Mouse (Mus musculus) limb, embryonic 11.5 days (tissue): Measurements from ENCODE around the gene Tab2. TPM values are rescaled to one million over a fixed set of nuclear protein-coding genes. Genes with fewer than 3 reads are reported as not detected.

Source experiments
- ATAC-seq: fragments of 200-750 bp; cut with Nextera tagmentation; 2 replicates; pipeline ENCODE4 v1.8.0; 2017; ENCODE audit warnings: low read depth; ENCODE audit not compliant: insufficient number of reproducible peaks, low FRiP score, low TSS enrichment
- DNase-seq: peaks from one replicate; pipeline ENCODE4 v3.0.0-alpha.2; 2015; ENCODE audit warnings: low spot score
- H3K27ac ChIP-seq: fragments of 300-500 bp; sonication (generic); replicated peaks from 2 replicates; pipeline ENCODE4 v1.5.1; 2014; ENCODE audit warnings: low read depth, mild to moderate bottlenecking, low read length
- H3K27me3 ChIP-seq: fragments of 300-500 bp; sonication (generic); 2 replicates; pipeline ENCODE4 v1.6.1; 2014; ENCODE audit warnings: mild to moderate bottlenecking, low read length, mixed read lengths; ENCODE audit not compliant: control insufficient read depth, insufficient read depth
- H3K36me3 ChIP-seq: fragments of 300-500 bp; sonication (generic); 2 replicates; pipeline ENCODE4 v1.6.1; 2014; ENCODE audit warnings: mild to moderate bottlenecking, low read length, moderate library complexity, mixed read lengths; ENCODE audit not compliant: control insufficient read depth, insufficient read depth
- H3K4me1 ChIP-seq: fragments of 300-500 bp; sonication (generic); 2 replicates; pipeline ENCODE4 v1.6.1; 2014; ENCODE audit warnings: low read length, mixed read lengths; ENCODE audit not compliant: control insufficient read depth, insufficient read depth
- H3K4me2 ChIP-seq: fragments of 300-500 bp; sonication (generic); 2 replicates; pipeline ENCODE4 v1.6.1; 2014; ENCODE audit warnings: low read depth, mild to moderate bottlenecking, moderate library complexity; ENCODE audit not compliant: severe bottlenecking
- H3K4me3 ChIP-seq: fragments of 300-500 bp; sonication (generic); 2 replicates; pipeline ENCODE4 v1.5.1; 2014; ENCODE audit warnings: low read depth, low read length
- H3K9ac ChIP-seq: fragments of 300-500 bp; sonication (generic); 2 replicates; pipeline ENCODE4 v1.6.1; 2014; ENCODE audit warnings: mild to moderate bottlenecking, low read length
- H3K9me3 ChIP-seq: fragments of 300-500 bp; sonication (generic); 2 replicates; pipeline ENCODE4 v1.6.1; 2016; ENCODE audit warnings: low read length; ENCODE audit not compliant: control insufficient read depth
- WGBS: fragments of 180-500 bp; shearing (Covaris S2); extraction: QIAGEN DNeasy Blood & Tissue Kit; methylation state at CpG from one replicate; pipeline ENCODE4 v1.1.7; 2014; 5-methylcytosine and 5-hydroxymethylcytosine counted together
- polyA plus RNA-seq: library from polyadenylated mRNA; unstranded; fragments of >200 nt; fragmentation: Nextera tagmentation; extraction: Ambion mirVana; gene quantifications from 2 replicates; pipeline ENCODE4 v1.2.1, GENCODE M21; 2014

The Tab2 gene
- polyA plus RNA-seq, 1 experiment from 2014 or later = 30.3 TPM

DNA sequence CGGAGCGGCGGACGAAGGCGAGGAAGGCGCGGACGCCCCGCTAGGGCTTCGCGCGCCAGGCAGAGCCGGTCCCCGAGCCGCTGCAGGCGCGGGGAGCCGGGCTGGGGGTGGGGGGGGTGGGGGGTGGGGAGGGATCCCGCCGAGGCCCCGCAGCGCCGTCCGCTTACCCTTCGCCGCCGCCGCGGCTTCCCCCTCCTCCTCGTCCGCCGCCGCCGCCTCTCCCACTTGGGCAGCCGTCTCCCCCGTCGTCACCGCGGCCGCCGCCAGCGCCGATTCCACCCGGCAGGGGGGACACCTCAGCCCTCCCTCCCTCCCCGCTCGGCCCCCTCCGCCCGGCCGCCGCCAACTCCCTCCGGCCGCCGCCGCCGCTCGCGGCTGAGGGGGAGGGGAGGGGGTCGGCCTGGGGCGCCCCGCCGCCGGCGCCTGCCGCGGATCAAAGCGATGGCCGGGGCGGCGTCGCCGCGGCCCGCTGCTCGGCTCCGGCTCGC, 352 bp downstream of the Tab2 start:
- H3K4me3 ChIP-seq = peak overlapping the region; percentile 98
- H3K27ac ChIP-seq = peak overlapping the region; percentile 92
- ATAC-seq = peak; percentile 58
- peak overlapping the region; percentile 86 for H3K9ac ChIP-seq
- H3K27me3 ChIP-seq = no peaks in the 10 kb centered on the region
- peak; percentile 70 for DNase-seq
- 0% methylated on average over 16 of the region's 76 CpGs for WGBS
- no peaks in the 10 kb centered on the region for H3K36me3 ChIP-seq
- no peaks in the 10 kb centered on the region for H3K9me3 ChIP-seq
- H3K4me2 ChIP-seq = peak overlapping the region; percentile 85; the same call in 1 of the 2 replicates
- peaks cover 2% of the 10 kb centered on the region; the same call in 1 of the 2 replicates for H3K4me1 ChIP-seq

DNA sequence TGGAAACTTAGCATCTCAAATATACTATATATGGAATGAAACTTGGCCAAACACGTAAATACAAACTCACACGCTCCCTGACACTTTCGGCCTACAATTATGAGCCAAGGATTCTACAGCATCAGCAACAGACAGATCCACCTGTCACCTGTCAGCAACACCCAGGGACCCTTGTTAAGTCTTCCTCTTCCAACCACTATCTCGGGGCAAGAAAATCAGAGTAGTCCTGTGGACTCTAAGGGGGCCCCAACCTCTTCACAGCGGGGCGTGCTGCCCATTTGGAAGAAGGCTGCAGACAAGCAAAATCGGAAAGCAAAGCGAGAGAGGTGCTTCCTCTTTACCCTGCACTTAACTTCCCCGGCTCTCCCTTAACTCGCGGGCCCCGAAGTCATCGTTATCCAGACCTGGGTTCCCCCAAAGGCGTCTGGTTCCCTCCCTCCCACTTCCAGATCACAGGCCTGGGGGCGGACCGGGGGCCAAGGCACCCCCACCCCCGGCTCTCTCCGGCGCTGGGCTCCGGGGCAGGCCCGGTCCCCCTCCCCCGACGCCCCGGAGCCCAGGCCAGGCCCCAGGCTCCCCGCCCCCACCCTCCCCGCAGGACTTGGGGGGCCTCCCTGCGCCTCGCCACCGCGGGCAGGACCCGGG, 919 bp downstream of the Tab2 start:
- peak overlapping the region; percentile 85 for H3K4me2 ChIP-seq
- peak overlapping the region; percentile 86 for H3K9ac ChIP-seq
- 1% methylated on average over 24 of the region's 31 CpGs for WGBS
- no peaks in the 10 kb centered on the region for H3K9me3 ChIP-seq
- peak overlapping the region; percentile 92 for H3K27ac ChIP-seq
- no peaks in the 10 kb centered on the region for H3K36me3 ChIP-seq
- ATAC-seq (peak; percentile 45), DNase-seq (peak; percentile 55)
- peaks cover 2% of the 10 kb centered on the region; the same call in 1 of the 2 replicates for H3K4me1 ChIP-seq
- H3K4me3 ChIP-seq = peak overlapping the region; percentile 98
- no peaks in the 10 kb centered on the region for H3K27me3 ChIP-seq

DNA sequence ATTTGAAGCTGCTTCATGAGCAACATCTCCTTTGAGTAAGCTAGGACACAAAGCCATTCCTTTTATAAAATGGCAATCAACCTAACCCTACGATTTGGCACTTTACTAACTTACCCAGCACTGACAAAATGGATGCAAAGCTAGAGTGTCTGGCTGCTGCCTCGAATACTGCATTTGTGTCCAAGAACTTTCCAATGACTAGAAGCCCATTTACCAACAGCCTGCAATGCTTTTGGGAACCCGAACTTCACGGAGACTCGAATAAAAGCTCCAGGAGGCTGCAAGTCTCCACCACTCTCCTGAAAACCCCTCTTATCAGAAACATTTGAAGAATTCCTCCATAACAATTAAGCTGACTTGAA, 1.4 kb downstream of the Tab2 start:
- Histone ChIP-seq H3K27me3 (no peaks in the 10 kb centered on the region), H3K4me3 (peak overlapping the region; percentile 98), H3K4me1 (peaks cover 2% of the 10 kb centered on the region; the same call in 1 of the 2 replicates), H3K4me2 (peak overlapping the region; percentile 85), H3K9me3 (no peaks in the 10 kb centered on the region), H3K27ac (no peak overlapping the region; the same call in 1 of the 2 replicates), H3K9ac (peak overlapping the region; percentile 86; the same call in 1 of the 2 replicates), H3K36me3 (no peaks in the 10 kb centered on the region)
- no peak for ATAC-seq
- no peak for DNase-seq
- WGBS = 6% methylated on average over 5 of the region's 5 CpGs

DNA sequence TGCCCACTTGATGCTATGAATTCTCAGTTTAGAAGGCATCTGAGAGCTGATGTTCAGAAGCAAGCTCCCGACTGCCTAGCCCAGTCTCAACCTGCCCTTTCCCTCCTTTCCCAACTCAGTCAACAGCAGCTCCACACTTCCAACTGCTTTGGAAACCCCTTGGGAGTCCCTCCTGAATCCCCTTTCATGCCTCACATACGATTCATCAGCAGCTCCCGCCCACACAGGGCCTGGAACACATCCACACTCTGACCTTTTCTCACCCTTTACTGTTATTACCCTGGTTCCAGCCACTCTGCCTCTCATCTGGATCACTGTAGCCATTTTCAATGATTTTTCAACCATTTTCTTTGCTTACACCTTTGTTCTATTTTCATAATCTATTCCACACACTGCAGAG, 13.0 kb downstream of the Tab2 start:
- no peaks in the 10 kb centered on the region; the same call in 1 of the 2 replicates for H3K9me3 ChIP-seq
- no peak for DNase-seq
- 35% methylated on average over 3 of the region's 3 CpGs for WGBS

DNA sequence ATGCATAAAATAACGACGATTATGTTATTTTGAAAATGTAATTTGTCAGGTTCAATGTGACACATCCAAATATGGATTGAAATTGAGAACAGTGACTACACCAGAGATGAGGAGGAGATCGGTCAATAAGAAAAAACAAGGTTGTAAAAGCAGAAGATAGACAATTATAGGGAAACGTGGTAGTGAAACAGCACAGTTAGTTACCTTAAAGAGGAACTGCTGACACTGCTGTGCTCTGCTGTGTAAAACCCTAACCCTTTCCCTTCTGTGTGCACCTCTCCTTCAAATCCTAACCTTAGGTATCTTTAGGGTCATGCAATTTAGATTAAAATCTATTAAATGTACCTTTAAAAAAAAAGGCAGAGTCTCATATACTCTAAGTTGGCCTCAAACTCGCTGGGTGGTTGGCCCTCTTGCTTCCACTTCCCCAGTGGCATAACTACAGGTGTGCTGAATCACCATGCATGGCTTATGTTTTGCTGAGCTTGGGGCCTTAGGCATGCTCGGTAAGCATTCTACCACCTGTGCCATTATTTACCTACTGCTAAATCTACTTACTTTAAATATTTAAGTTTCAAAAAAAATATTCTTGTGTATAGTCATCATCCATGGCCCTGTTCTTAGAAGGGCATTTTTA, 19.4 kb downstream of the Tab2 start:
- WGBS = 87% methylated on average over 6 of the region's 6 CpGs
- H3K4me3 ChIP-seq = no peak overlapping the region
- no peak overlapping the region for H3K27ac ChIP-seq
- H3K27me3 ChIP-seq = no peaks in the 10 kb centered on the region
- H3K9me3 ChIP-seq = no peaks in the 10 kb centered on the region
- H3K4me1 ChIP-seq = no peaks in the 10 kb centered on the region
- ATAC-seq (no peak), DNase-seq (no peak)
- no peak overlapping the region for H3K9ac ChIP-seq
- H3K4me2 ChIP-seq = no peak overlapping the region
- 0 out of 2 replicates have a peak, but pooled peaks cover 2% of the 10 kb centered on the region for H3K36me3 ChIP-seq

More for the DNA sequence above, 13.0 kb downstream of the Tab2 start:
- Histone ChIP-seq H3K27me3 (no peaks in the 10 kb centered on the region), H3K4me1 (peaks cover 4% of the 10 kb centered on the region; the same call in 1 of the 2 replicates), H3K4me2 (no peak overlapping the region), H3K27ac (no peak overlapping the region), H3K9ac (no peak overlapping the region), H3K4me3 (no peak overlapping the region), H3K36me3 (no peaks in the 10 kb centered on the region; the same call in 1 of the 2 replicates)
- no peak for ATAC-seq

DNA sequence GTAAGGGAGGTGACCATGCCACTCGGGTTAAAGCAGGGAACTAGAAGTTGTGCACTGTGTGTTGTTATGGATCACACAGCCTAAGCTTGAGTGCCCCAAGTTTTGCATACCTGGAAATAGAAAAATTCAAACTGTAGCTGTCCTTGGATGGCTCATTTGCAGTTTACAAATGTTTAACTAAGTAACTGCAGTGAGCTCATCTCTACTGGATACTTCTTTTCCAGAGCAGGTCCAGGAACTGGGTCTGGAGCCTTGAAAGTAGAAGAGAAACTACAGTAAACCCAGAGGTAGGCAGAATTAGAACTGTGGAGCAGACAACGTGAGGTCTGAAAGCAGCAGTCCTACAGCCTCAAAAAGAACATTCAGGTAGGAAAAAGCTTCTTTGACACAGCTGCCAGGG, 23.1 kb downstream of the Tab2 start:
- DNase-seq (no peak), ATAC-seq (no peak)
- H3K27me3 ChIP-seq = no peaks in the 10 kb centered on the region
- no peak overlapping the region for H3K27ac ChIP-seq
- H3K4me1 ChIP-seq = no peaks in the 10 kb centered on the region
- H3K4me3 ChIP-seq = no peak overlapping the region
- H3K9me3 ChIP-seq = no peaks in the 10 kb centered on the region
- H3K9ac ChIP-seq = no peak overlapping the region
- 90% methylated on average over 2 of the region's 2 CpGs for WGBS
- H3K36me3 ChIP-seq = 0 out of 2 replicates have a peak, but pooled peaks cover 2% of the 10 kb centered on the region
- no peak overlapping the region for H3K4me2 ChIP-seq

DNA sequence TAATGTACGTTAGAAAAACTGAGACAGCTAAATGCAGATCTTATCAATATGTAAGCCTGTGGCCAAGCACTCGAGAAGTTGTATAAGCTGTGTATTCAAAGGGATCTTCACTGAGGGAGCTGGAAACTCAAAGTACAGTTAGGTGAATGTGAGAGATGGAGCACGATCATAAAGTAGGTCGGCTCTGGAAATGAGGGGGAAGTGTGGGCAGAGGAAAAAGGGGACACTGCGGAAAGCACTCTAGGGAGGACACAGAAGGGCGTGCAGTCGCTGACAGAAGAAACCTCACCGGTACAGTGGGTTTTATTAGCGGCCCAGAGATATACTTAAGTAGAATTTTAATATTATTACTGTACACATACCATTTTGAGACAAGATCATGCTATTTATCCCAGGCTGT, 27.0 kb downstream of the Tab2 start:
- H3K27ac ChIP-seq = no peak overlapping the region
- DNase-seq = no peak
- WGBS = 94% methylated on average over 9 of the region's 9 CpGs

DNA sequence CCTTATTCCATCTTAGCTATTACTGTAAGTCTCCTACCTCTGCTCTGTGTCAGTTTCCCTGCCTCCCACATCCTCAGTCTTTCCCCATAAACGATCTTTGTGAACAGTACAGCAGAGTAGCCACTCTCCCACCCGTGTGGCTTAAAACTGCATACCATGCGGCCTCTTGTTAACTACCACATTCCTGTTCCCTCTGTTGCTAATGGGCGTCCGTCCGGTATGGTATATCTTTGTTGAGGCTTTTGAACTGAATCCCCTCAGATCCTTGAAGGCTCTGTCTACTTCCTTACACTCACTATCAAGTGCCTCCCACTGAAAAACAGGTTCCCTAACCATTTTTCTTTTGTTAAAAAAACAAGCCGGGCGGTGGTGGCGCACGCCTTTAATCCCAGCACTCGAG, 30.5 kb downstream of the Tab2 start:
- ATAC-seq = no peak
- no peak for DNase-seq
- Histone ChIP-seq H3K9me3 (no peaks in the 10 kb centered on the region), H3K4me3 (no peak overlapping the region), H3K36me3 (peaks cover 3% of the 10 kb centered on the region; the same call in 1 of the 2 replicates), H3K27me3 (no peaks in the 10 kb centered on the region), H3K9ac (no peak overlapping the region), H3K27ac (no peak overlapping the region), H3K4me1 (no peaks in the 10 kb centered on the region), H3K4me2 (no peak overlapping the region)
- WGBS = 75% methylated on average over 11 of the region's 11 CpGs

More for the DNA sequence above, 27.0 kb downstream of the Tab2 start:
- no peaks in the 10 kb centered on the region for H3K9me3 ChIP-seq
- H3K4me1 ChIP-seq = no peaks in the 10 kb centered on the region
- H3K27me3 ChIP-seq = no peaks in the 10 kb centered on the region
- no peak overlapping the region for H3K4me3 ChIP-seq
- no peak overlapping the region for H3K4me2 ChIP-seq
- no peak for ATAC-seq
- H3K9ac ChIP-seq = no peak overlapping the region
- H3K36me3 ChIP-seq = 0 out of 2 replicates have a peak, but pooled peaks cover 2% of the 10 kb centered on the region
